Mouse (Mus musculus): ENCODE measurements around the gene Timm23.

DNA sequence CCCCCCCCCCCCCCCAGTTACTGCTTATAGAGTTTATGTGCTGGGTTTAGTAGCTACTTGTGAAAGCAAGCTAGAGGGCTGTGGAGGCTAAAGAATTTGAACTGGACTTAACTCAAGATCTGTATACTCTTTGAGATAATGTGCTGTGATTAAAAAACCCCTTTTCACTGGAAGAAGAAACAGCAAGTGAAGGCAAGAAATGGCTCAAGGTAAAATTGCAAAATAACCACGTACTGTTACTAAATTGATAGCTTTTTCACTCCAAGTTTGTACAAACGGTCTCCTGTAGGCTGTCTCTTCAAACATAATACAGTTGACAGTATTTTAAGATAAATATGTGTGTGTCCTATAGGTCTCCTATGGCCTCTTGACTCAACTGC lies 35.6 kb downstream of the Timm23 start:
- TF ChIP-seq CTCF (IDR thresholded peaks at IDR 0.05; ENCODE audit: low read depth) (no peak), EP300 (optimal IDR thresholded peaks at IDR 0.05) (no peak)
